Mouse (Mus musculus): ENCODE measurements at regions not wholly inside any gene's neighbourhood (a gene's known extent, or its start where the extent isn't known, plus 50 kb on each side); places are given as distances from the start of the nearest gene placed in this dataset.

GRCm38 (mm10) chr12:39840179-39840578 is 197.6 kb downstream of the Arl4a start:
- no peak for DNase-seq (ENCODE audit: low spot score)

- no peak for DNase-seq (ENCODE audit: low spot score)
Measured at GRCm38 (mm10) chr12:39831079-39831478, 206.7 kb downstream of the Arl4a start.

GRCm38 (mm10) chr12:39830530-39830929 is 207.3 kb downstream of the Arl4a start:
- no peak for DNase-seq (ENCODE audit: low spot score)

GRCm38 (mm10) chr12:39822671-39823070 is 215.2 kb downstream of the Arl4a start:
- DNase-seq (ENCODE audit: low spot score): no peak

GRCm38 (mm10) chr12:39801536-39801935 is 236.3 kb downstream of the Arl4a start:
- DNase-seq (ENCODE audit: low spot score): no peak

GRCm38 (mm10) chr12:39797843-39798242 is 240.0 kb downstream of the Arl4a start:
- DNase-seq (ENCODE audit: low spot score): no peak

GRCm38 (mm10) chr12:39796939-39797338 is 240.9 kb downstream of the Arl4a start:
- no peak for DNase-seq (ENCODE audit: low spot score)

- DNase-seq (ENCODE audit: low spot score): no peak
Measured at GRCm38 (mm10) chr12:39785026-39785425, 252.8 kb downstream of the Arl4a start.

GRCm38 (mm10) chr12:39784532-39784931 is 253.3 kb downstream of the Arl4a start:
- DNase-seq (ENCODE audit: low spot score): no peak

GRCm38 (mm10) chr12:39776173-39776572 is 261.7 kb downstream of the Arl4a start:
- no peak for DNase-seq (ENCODE audit: low spot score)

- no peak for DNase-seq (ENCODE audit: low spot score)
Measured at GRCm38 (mm10) chr12:39766988-39767387, 270.8 kb downstream of the Arl4a start.

GRCm38 (mm10) chr12:39763529-39763928 is 274.3 kb downstream of the Arl4a start:
- no peak for DNase-seq (ENCODE audit: low spot score)

GRCm38 (mm10) chr12:39761946-39762345 is 275.9 kb downstream of the Arl4a start:
- DNase-seq (ENCODE audit: low spot score): no peak

GRCm38 (mm10) chr12:39761326-39761725 is 276.5 kb downstream of the Arl4a start:
- DNase-seq (ENCODE audit: low spot score): no peak

GRCm38 (mm10) chr12:39757975-39758374 is 279.9 kb downstream of the Arl4a start:
- DNase-seq (ENCODE audit: low spot score): no peak

- DNase-seq (ENCODE audit: low spot score): no peak
Measured at GRCm38 (mm10) chr12:39751850-39752249, 286.0 kb downstream of the Arl4a start.

GRCm38 (mm10) chr12:39742156-39743063 is 295.4 kb downstream of the Arl4a start:
- DNase-seq (ENCODE audit: low spot score): no peak

- DNase-seq (ENCODE audit: low spot score): no peak
Measured at GRCm38 (mm10) chr12:39741051-39741847, 296.6 kb downstream of the Arl4a start.

- DNase-seq (ENCODE audit: low spot score): no peak
Measured at GRCm38 (mm10) chr12:39736966-39737365, 300.9 kb downstream of the Arl4a start.

GRCm38 (mm10) chr12:39736097-39736920 is 301.5 kb downstream of the Arl4a start:
- no peak for DNase-seq (ENCODE audit: low spot score)

GRCm38 (mm10) chr12:39734176-39734575 is 303.6 kb downstream of the Arl4a start:
- DNase-seq (ENCODE audit: low spot score): no peak

- no peak for DNase-seq (ENCODE audit: low spot score)
Measured at GRCm38 (mm10) chr12:39731177-39731576, 306.6 kb downstream of the Arl4a start.

Data from ovary, postnatal 10 days (tissue).